Mouse (Mus musculus) frontal cortex, postnatal 14 days (tissue): ENCODE results near the gene Cux2.

Experiments
- DNase-seq, 2 experiments: peaks; one replicate each; pipeline ENCODE4 v3.0.0; 2022; ENCODE audit warnings: low spot score in 2 of 2

Gene Cux2

GRCm38 (mm10) chr5:122016744-122017143, 33.2 kb downstream of the Cux2 start:
- no peak for DNase-seq

DNA sequence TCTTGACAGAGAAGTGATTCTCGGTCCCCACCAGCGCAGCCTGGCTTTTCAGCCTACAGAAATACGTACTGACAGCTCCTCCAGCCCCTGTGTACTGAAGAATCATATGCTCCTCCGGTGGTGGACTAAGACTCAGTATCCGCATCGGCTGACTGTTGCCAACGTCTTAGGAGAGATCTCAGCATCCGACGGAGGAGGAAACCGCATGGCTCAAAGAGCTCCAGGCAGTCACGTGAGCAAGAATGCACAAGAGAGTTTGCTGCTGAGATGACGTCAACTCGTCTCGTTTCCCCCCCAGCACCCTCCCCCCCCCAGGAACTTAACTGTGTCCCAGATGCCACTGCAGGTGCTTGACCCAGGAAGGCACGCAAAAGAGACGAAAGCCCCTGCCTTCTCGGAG, 34.8 kb downstream of the Cux2 start:
- DNase-seq: no peak

- no peak for DNase-seq
Measured at GRCm38 (mm10) chr5:122014671-122015070, 35.2 kb downstream of the Cux2 start.

DNA sequence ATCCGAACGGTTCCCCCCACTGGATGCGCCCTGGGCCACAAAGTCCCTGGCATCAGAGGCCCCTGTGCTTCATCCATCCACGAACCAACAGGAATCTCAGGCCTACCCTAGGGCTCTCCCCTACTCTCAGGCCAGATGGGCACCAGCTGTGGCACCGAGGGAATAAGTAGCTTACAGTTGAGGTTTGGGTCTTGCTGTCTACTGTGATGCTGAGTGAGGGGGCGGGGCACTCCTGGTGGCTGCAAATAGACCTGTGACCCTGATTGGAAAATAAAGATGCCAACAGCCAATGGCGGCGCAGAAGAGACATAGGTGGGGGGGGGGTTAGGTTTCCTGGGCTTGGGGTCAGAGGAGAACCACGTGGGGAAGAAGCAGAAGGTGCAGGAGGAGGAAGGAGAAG, 38.6 kb downstream of the Cux2 start:
- DNase-seq: no peak

GRCm38 (mm10) chr5:122007946-122008441, 41.9 kb downstream of the Cux2 start:
- no peak for DNase-seq

DNA sequence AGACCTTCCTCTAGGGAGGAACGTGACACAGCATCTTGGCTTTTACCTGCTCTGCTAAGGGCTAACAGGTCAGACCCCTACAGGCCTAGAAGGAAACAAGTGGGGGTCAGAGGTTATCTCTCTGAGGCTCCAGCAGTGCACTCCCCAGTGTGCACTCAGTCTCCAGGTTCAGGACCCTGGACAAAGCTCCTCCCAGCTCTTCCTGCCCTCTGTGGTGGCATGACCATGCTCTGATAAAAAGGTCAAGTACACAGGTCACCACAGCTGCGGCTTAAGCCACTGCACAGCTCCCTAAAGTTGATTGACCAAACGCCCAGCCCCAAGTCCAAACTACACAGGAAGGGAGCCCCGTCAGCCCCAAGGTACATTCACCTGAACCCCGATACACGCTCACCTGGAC, 46.4 kb downstream of the Cux2 start:
- no peak for DNase-seq

DNA sequence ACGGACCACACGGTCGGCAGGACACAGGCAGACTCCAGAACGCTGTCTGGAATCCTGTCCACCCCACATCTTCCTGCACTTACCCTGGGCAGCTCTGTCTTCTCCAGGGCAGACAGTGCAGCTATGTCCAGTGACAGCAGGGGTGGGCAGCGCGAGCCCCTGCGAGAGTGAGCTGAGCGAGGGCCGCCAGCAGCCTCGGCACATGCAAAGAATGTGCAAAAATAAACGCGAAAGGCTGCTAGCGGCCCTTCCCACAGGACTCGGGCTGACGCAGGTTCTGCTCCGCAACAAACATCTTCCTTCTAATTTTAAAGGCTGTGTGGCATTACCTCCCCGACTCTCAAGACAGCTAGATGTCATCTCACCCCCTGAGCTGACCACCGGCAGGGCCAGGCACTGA, 47.8 kb downstream of the Cux2 start:
- DNase-seq: no peak

DNA sequence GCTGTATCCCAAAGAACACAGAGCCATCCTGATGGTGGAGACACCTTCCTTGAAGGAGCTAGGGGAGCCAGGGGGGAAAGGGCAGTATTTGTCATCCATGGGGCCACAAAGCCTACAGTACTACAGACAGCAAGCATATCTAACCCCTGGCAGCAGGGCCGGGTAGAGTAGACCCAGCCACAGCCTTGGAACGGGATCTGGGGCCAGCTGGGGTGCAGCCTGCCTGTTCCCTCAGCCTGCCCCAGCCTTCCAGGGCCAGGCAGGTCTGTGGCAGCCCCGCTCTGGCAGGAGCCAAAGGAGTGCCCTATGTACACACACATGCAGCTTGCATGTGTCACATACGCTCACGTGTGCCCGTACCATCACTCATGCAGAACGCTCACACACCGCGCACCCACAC, 48.6 kb downstream of the Cux2 start:
- no peak for DNase-seq

GRCm38 (mm10) chr5:122000381-122000780, 49.5 kb downstream of the Cux2 start:
- DNase-seq: no peak

DNA sequence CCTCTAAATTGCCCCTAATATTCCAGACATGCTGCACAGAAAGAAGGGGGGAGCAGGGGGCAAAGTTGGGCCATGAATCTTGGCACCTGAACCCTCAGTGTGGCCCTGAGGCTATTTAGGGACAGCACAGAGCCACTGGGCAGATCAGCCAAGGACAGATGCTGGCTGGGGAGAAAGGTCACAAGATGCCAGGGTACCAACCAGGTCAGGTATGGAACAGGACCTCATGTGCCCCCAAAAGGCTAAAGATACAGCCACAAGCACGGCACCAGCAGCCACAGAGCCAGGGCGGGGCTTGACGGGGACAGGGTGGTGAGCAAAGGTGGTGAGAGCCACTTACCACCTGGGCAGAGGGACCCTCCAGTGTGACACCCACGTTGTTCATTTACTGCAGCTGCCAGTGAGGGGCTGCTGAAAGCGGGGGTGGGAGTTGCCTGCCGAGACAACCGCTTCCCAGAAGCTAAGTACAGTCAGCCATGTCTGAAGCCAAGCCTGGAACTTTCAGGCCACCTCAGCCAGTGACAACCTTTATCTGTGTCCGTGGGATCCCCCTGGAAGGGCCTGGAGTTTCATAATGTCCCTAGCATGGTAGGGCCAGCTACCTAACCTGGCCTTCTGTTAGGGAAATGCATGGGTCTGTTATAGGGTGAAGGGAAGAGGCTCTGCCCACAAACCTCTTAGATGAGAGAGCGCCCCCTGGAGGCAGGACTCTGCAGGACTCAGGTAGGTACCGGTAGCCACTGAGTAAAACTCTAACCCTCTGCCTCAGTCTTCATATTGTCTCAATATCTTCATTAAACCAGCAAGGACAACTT, 50.7 kb downstream of the Cux2 start:
- peak in 1 of 2 experiments; percentile 63 for DNase-seq

GRCm38 (mm10) chr5:121998281-121998680, 51.6 kb downstream of the Cux2 start:
- no peak for DNase-seq

GRCm38 (mm10) chr5:121996701-121997100, 53.2 kb downstream of the Cux2 start:
- DNase-seq: no peak

- DNase-seq: no peak
Measured at GRCm38 (mm10) chr5:121994808-121995207, 55.1 kb downstream of the Cux2 start.

- no peak for DNase-seq
Measured at GRCm38 (mm10) chr5:121991914-121992313, 58.0 kb downstream of the Cux2 start.

- DNase-seq: no peak
Measured at GRCm38 (mm10) chr5:121985855-121986254, 64.0 kb downstream of the Cux2 start.

GRCm38 (mm10) chr5:121981650-121982131, 68.2 kb downstream of the Cux2 start:
- DNase-seq: no peak

- no peak for DNase-seq
Measured at GRCm38 (mm10) chr5:121976331-121976730, 73.6 kb downstream of the Cux2 start.

GRCm38 (mm10) chr5:121973541-121973940, 76.4 kb downstream of the Cux2 start:
- DNase-seq: no peak

GRCm38 (mm10) chr5:121972680-121973192, 77.2 kb downstream of the Cux2 start:
- no peak for DNase-seq

GRCm38 (mm10) chr5:121968999-121969398, 80.9 kb downstream of the Cux2 start:
- DNase-seq: no peak

GRCm38 (mm10) chr5:121968416-121968815, 81.5 kb downstream of the Cux2 start:
- DNase-seq: no peak

- DNase-seq: no peak
Measured at GRCm38 (mm10) chr5:121967520-121967919, 82.4 kb downstream of the Cux2 start.

- no peak for DNase-seq
Measured at GRCm38 (mm10) chr5:121966940-121967339, 83.0 kb downstream of the Cux2 start.
